Mouse (Mus musculus): ENCODE measurements at regions not wholly inside any gene's neighbourhood (a gene's known extent, or its start where the extent isn't known, plus 50 kb on each side); places are given as distances from the start of the nearest gene placed in this dataset.
A peak's percentile ranks its signal among the peaks of the same experiment; 100 is the strongest.

DNA sequence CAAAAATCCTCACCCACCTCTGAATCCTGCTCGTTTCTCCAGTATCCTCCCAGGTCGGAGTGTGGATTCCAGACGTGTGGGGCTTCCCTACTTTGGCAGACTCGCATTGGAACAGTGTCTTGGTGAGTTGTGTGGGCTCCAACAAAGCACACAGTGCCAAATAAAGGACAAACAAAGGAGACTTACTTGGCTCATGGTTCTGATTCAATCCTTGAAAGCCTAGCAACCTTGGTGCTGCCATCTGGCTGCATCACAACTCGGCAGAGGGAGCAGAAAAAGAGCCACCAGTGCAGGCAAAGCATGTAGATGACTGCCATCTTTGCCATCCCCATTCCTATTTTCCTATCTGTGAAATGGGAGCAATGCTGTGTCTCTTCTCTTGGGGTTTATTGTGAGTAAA lies 64.0 kb downstream of the Il9r start:
- peaks cover 11% of the 10 kb centered on the region for H3K4me1 ChIP-seq
- no peak overlapping the region for H3K4me3 ChIP-seq
- no peak overlapping the region for H3K4me2 ChIP-seq (replicated peaks)
- no peak overlapping the region for H3K27ac ChIP-seq
- 70% methylated on average over 5 of the region's 5 CpGs for WGBS
- H3K36me3 ChIP-seq, result no peaks in the 10 kb centered on the region
- H3K9ac ChIP-seq, result no peak overlapping the region
- no peak for ATAC-seq (ENCODE audit: low FRiP score, low read depth)
- no peaks in the 10 kb centered on the region for H3K27me3 ChIP-seq
- no peaks in the 10 kb centered on the region for H3K9me3 ChIP-seq

DNA sequence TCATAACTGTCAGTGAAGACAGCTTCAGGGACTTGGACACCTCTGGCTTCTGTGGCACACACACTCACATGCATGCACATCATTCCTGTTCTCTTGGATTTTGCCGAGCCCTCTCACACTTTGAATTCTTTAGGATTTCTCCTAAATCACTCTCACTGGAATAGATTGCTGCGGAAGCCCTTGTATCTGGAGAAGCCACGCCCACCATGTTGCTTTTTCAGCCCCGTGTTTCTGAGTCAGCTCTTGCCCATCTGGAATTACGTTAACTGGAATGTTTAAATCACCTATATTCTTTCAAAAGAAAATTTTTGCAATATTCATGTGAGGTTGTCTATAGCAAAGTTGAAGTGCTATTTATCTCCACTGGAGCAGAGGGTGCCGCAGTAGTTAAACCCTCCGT lies 66.1 kb downstream of the Il9r start:
- Histone ChIP-seq H3K4me2 (replicated peaks) (no peak overlapping the region), H3K9me3 (no peaks in the 10 kb centered on the region), H3K36me3 (no peaks in the 10 kb centered on the region), H3K27me3 (no peaks in the 10 kb centered on the region), H3K27ac (no peak overlapping the region), H3K4me1 (peaks cover 11% of the 10 kb centered on the region), H3K9ac (no peak overlapping the region), H3K4me3 (no peak overlapping the region)
- no peak for ATAC-seq (ENCODE audit: low FRiP score, low read depth)
- 71% methylated on average over 7 of the region's 7 CpGs for WGBS

DNA sequence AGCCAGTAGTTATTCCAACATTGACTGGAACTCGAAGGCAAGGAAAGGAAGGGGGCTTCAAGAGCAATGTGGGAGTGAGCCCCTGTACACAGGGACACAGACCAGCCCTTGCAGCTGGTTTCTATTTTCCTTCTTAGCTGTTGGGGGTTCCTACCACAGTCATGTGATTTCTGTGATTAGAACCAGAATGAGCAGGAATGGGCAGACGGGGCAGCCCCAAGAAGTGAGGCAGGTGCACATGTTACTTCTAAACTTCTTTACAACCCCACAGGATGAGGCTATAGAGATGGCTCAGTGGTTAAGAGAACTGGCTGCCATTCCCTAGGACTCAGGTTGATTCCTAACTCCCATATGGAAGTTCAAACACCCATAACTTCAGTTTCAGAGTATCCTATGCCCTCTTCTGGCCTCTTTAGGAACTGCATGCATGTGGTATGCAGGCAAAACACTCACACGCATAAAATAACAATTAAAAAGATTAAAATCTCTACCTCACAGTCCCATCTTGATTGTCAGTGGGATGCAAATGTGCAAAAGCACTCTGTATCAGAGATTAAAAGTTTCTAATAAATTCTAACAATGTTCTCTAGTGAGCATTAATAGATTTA lies 68.0 kb downstream of the Il9r start:
- H3K27me3 ChIP-seq, result no peaks in the 10 kb centered on the region
- no peaks in the 10 kb centered on the region for H3K4me1 ChIP-seq
- no peak overlapping the region for H3K9ac ChIP-seq
- 55% methylated on average over 3 of the region's 3 CpGs for WGBS
- H3K4me2 ChIP-seq (replicated peaks), result no peak overlapping the region
- H3K4me3 ChIP-seq, result no peak overlapping the region
- no peaks in the 10 kb centered on the region for H3K9me3 ChIP-seq
- no peak overlapping the region for H3K27ac ChIP-seq
- no peaks in the 10 kb centered on the region for H3K36me3 ChIP-seq
- ATAC-seq (ENCODE audit: low FRiP score, low read depth), result no peak

- H3K9ac ChIP-seq, result no peak overlapping the region
- no peak for ATAC-seq (ENCODE audit: low FRiP score, low read depth)
- no peaks in the 10 kb centered on the region for H3K36me3 ChIP-seq
- H3K4me2 ChIP-seq (replicated peaks), result no peak overlapping the region
- 66% methylated on average over 6 of the region's 7 CpGs for WGBS
- peaks cover 10% of the 10 kb centered on the region; the same call in 1 of the 2 replicates for H3K4me1 ChIP-seq
- no peak overlapping the region for H3K27ac ChIP-seq
- H3K4me3 ChIP-seq, result no peak overlapping the region
- no peaks in the 10 kb centered on the region for H3K9me3 ChIP-seq
- no peaks in the 10 kb centered on the region for H3K27me3 ChIP-seq
Observed at GRCm38 (mm10) chr11:32128551-32128950, 71.5 kb downstream of the Il9r start.

DNA sequence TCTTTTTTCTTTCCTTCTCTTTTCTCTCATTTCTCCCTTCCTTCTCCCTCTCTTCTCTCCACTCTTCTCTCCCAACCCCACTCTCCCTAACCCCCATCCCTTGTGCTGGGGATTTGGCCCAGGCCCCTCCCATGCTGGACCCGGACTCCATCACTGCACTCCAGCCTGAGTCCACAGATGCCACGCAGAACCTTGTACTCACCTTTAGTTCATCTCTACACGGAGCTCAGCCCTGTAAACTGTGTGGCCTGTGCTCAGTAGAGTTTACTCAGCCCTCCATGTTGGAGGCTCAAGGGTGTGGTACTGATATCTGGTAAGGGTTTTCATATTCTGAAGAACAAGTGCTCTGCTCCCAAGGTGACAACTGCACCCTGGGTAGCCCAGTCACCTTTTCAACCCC lies 72.1 kb downstream of the Il9r start:
- Histone ChIP-seq H3K4me3 (no peak overlapping the region), H3K9ac (no peak overlapping the region), H3K27me3 (no peaks in the 10 kb centered on the region), H3K27ac (no peak overlapping the region), H3K4me1 (peaks cover 10% of the 10 kb centered on the region; the same call in 1 of the 2 replicates), H3K9me3 (no peaks in the 10 kb centered on the region), H3K4me2 (replicated peaks) (no peak overlapping the region), H3K36me3 (no peaks in the 10 kb centered on the region)
- WGBS, result 65% methylated on average over 3 of the region's 3 CpGs
- no peak for ATAC-seq (ENCODE audit: low FRiP score, low read depth)

GRCm38 (mm10) chr11:32127401-32127817 lies 72.7 kb downstream of the Il9r start:
- H3K4me3 ChIP-seq, result no peak overlapping the region
- WGBS, result 72% methylated on average over 7 of the region's 7 CpGs
- ATAC-seq (ENCODE audit: low FRiP score, low read depth), result no peak
- H3K4me1 ChIP-seq, result peaks cover 10% of the 10 kb centered on the region; the same call in 1 of the 2 replicates
- H3K9me3 ChIP-seq, result no peaks in the 10 kb centered on the region
- H3K27me3 ChIP-seq, result no peaks in the 10 kb centered on the region
- no peak overlapping the region for H3K27ac ChIP-seq
- H3K4me2 ChIP-seq (replicated peaks), result no peak overlapping the region
- no peak overlapping the region for H3K9ac ChIP-seq
- no peaks in the 10 kb centered on the region for H3K36me3 ChIP-seq

DNA sequence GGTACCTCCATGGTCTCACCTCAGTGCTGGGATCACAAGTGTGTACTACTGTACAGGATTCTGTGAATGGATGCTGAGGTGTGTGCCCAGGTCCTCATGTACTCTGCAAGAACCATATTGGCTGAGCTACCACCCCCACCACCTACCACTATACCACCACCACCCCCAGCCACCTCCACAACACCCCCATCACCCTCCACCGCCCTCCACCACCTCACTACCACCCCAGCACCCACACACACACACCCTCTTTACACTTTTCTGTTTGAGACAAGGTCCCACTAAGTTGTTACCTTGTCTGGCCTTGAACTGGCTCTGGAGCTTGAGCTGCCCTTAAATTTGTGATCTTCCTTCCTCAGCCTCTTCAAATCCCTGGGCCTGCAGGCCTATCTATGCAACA lies 73.3 kb downstream of the Il9r start:
- Histone ChIP-seq H3K36me3 (no peaks in the 10 kb centered on the region), H3K4me3 (no peak overlapping the region), H3K4me1 (peaks cover 10% of the 10 kb centered on the region; the same call in 1 of the 2 replicates), H3K9me3 (no peaks in the 10 kb centered on the region), H3K9ac (no peak overlapping the region), H3K27me3 (no peaks in the 10 kb centered on the region), H3K27ac (no peak overlapping the region), H3K4me2 (replicated peaks) (no peak overlapping the region)
- WGBS, result 73% methylated on average over 1 of the region's 1 CpGs
- no peak for ATAC-seq (ENCODE audit: low FRiP score, low read depth)

- 54% methylated on average over 5 of the region's 5 CpGs for WGBS
- H3K4me2 ChIP-seq (replicated peaks), result 0 out of 2 replicates have a peak overlapping the region, but pooled peaks have one; percentile 14
- peaks cover 10% of the 10 kb centered on the region; the same call in 1 of the 2 replicates for H3K4me1 ChIP-seq
- H3K4me3 ChIP-seq, result no peak overlapping the region
- no peaks in the 10 kb centered on the region for H3K27me3 ChIP-seq
- no peak overlapping the region for H3K9ac ChIP-seq
- no peaks in the 10 kb centered on the region for H3K36me3 ChIP-seq
- no peak for ATAC-seq (ENCODE audit: low FRiP score, low read depth)
- no peaks in the 10 kb centered on the region for H3K9me3 ChIP-seq
- no peak overlapping the region; the same call in 1 of the 2 replicates for H3K27ac ChIP-seq
Observed at GRCm38 (mm10) chr11:32126311-32126698, 73.8 kb downstream of the Il9r start.

DNA sequence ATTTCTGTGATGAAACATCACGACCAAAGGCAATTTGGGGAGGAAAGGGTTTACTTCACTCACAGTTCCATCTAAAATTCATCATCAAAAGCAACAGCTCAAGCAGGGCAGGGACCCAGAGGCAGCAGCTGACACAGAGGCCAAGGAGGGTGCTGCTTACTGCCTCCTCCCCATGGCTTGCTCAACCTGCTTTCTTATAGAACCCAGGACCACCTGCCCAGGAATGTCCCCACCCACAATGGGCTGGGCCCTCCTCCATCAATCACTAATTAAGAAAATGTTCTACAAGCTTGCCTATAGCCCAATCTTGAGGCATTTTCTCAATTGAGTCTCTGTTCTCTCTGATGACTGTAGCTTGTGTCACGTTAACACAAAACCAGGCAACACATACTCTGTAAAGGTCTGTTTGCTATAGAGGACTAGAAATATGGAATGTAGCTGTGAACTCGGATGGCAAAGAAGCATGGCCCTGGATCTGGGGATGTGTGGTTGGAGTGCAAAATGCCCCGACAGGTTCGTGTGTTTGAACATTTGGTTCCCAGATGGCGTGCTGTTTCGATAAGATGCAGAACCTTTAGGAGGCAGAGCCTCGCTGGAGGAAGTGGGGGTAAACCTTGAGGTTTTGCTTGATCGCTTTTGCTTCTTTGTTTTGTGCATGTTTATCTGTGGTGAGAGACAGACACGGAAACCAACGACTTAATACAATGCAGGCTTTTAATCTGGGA lies 74.3 kb downstream of the Il9r start:
- no peak for ATAC-seq (ENCODE audit: low FRiP score, low read depth)
- Histone ChIP-seq H3K9me3 (no peaks in the 10 kb centered on the region), H3K27ac (peak overlapping the region; percentile 15; the same call in 1 of the 2 replicates), H3K36me3 (no peaks in the 10 kb centered on the region), H3K27me3 (no peaks in the 10 kb centered on the region), H3K4me3 (no peak overlapping the region), H3K4me2 (replicated peaks) (0 out of 2 replicates have a peak overlapping the region, but pooled peaks have one; percentile 14), H3K4me1 (peaks cover 10% of the 10 kb centered on the region; the same call in 1 of the 2 replicates), H3K9ac (no peak overlapping the region)
- 30% methylated on average over 11 of the region's 11 CpGs for WGBS

DNA sequence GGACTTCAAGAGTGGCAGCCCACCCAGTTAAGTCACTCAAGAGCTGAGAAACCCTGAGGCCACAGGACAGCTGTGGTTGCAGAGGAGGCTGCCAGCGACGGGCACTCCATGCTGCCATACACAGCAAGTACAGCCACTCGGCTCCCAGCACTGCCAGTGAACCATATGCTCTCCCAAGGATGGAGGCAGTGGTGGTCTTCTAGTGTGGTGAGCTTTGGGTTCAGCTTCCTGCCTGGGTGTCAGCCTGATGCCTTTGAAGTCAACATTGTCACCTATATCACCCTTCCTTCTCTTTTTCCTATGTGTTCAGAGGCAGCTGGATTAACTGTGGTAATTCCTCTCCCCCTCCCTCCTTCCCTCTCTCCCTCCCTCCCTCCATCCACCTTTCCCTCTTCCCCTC lies 79.5 kb downstream of the Il9r start:
- no peaks in the 10 kb centered on the region for H3K27me3 ChIP-seq
- no peak overlapping the region for H3K4me2 ChIP-seq (replicated peaks)
- H3K36me3 ChIP-seq, result no peaks in the 10 kb centered on the region
- 68% methylated on average over 3 of the region's 3 CpGs for WGBS
- no peak overlapping the region for H3K4me3 ChIP-seq
- H3K9me3 ChIP-seq, result no peaks in the 10 kb centered on the region
- H3K4me1 ChIP-seq, result peaks cover 22% of the 10 kb centered on the region
- no peak for ATAC-seq (ENCODE audit: low FRiP score, low read depth)
- no peak overlapping the region for H3K9ac ChIP-seq
- no peak overlapping the region for H3K27ac ChIP-seq

DNA sequence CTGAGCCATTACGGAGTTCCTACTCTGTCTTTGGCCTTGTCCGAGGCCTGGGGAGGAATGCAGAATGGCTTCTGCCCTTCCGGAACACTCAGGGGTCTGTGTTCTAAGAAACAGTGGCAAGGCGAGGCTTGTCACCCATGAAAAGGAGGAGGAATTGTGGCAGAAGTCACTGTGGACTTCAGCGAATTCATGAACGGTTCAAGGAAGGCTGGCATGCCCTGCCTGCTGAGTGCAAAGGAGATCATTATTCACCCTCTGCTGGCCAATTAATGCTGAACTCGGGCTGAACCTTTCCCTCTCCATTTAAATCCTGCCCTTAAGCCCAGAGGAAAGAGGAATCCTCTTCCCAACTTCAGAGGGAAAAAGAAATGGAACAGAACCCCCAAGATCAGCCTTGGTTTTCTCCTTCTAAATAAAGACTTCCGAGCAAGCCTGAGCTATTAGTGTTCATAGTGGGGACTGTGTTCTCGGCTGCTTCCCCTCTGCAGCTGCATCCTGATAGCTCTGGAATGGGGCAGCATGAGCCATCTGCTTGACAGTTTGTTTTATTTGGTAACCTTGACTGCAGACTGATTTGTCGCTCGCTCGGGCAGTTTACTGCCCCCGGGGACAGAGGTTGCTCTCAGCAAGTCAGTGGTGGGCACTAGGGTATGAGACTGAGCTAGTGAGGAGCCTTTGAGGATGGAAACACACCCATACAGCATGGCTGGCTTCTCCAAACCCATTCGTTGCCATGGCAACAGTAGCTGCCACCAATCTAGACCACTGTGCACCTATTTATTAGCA lies 81.0 kb downstream of the Il9r start:
- H3K27ac ChIP-seq, result peak overlapping the region; percentile 44
- ATAC-seq (ENCODE audit: low FRiP score, low read depth), result peak; percentile 60

DNA sequence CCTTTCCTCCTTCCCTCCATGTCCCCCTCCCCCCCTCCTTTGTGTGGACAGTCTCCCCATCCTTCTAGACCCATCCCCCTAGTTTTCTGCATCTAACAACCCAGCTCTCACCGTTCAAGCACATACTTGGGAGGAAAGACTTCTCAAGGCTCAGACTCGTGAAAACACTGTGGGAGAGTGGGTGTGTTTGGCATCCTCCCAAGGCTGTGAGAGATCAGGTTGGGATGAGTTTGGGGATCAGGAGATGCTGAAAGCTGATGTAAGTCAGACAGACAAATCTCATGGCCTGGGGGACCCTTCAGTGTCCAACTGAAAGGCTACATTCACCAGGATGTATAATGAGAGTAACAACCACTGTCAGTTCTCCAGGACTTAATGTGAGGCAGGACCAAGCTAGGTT lies 82.1 kb downstream of the Il9r start:
- peaks cover 3% of the 10 kb centered on the region; the same call in 1 of the 2 replicates for H3K9me3 ChIP-seq
- H3K4me2 ChIP-seq (replicated peaks), result no peak overlapping the region
- no peak overlapping the region for H3K27ac ChIP-seq
- no peaks in the 10 kb centered on the region for H3K27me3 ChIP-seq
- H3K4me1 ChIP-seq, result peaks cover 30% of the 10 kb centered on the region
- no peaks in the 10 kb centered on the region for H3K36me3 ChIP-seq
- 38% methylated on average over 2 of the region's 2 CpGs for WGBS
- ATAC-seq (ENCODE audit: low FRiP score, low read depth), result no peak
- H3K4me3 ChIP-seq, result no peak overlapping the region
- H3K9ac ChIP-seq, result no peak overlapping the region

More for the DNA sequence above, 81.0 kb downstream of the Il9r start:
- H3K4me1 ChIP-seq, result peaks cover 21% of the 10 kb centered on the region
- no peaks in the 10 kb centered on the region for H3K36me3 ChIP-seq
- peaks cover 3% of the 10 kb centered on the region; the same call in 1 of the 2 replicates for H3K9me3 ChIP-seq
- no peak overlapping the region for H3K4me3 ChIP-seq
- 29% methylated on average over 14 of the region's 14 CpGs for WGBS
- no peaks in the 10 kb centered on the region for H3K27me3 ChIP-seq
- H3K9ac ChIP-seq, result peak overlapping the region; percentile 4; the same call in 1 of the 2 replicates
- H3K4me2 ChIP-seq (replicated peaks), result no peak overlapping the region
